Mouse (Mus musculus): ENCODE data around the gene Smc3. TPM values are rescaled to one million over a fixed set of nuclear protein-coding genes. Genes with fewer than 3 reads are reported as not detected.

Gene Smc3
- polyA plus RNA-seq, 1 experiment from 2014 or later, result 95.3 TPM

GRCm38 (mm10) chr19:53644020-53644595, 43.9 kb downstream of the Smc3 start:
- H3K4me1 ChIP-seq (replicated peaks; ENCODE audit: control insufficient read depth, insufficient read depth, low read length), result 0 out of 2 replicates have a peak, but pooled peaks cover 2% of the 10 kb centered on the region
- DNase-seq (ENCODE audit: low spot score), result no peak
- H3K9ac ChIP-seq (ENCODE audit: low read depth, low read length), result no peak overlapping the region
- no peak overlapping the region for H3K4me3 ChIP-seq (ENCODE audit: low read depth, low read length)
- H3K27ac ChIP-seq (ENCODE audit: low read depth, low read length), result no peak overlapping the region
- H3K36me3 ChIP-seq (ENCODE audit: control insufficient read depth, insufficient read depth, low read length), result peaks cover 4% of the 10 kb centered on the region; the same call in 1 of the 2 replicates
- no peaks in the 10 kb centered on the region for H3K27me3 ChIP-seq (ENCODE audit: control insufficient read depth, insufficient read depth, low read length)
- no peak overlapping the region for H3K4me2 ChIP-seq (replicated peaks; ENCODE audit: low read depth, low read length)
- 95% methylated on average over 9 of the region's 9 CpGs for WGBS
- ATAC-seq (ENCODE audit: low FRiP score), result no peak
- no peaks in the 10 kb centered on the region for H3K9me3 ChIP-seq (ENCODE audit: control insufficient read depth, low read length)

- no peak overlapping the region for H3K4me3 ChIP-seq (ENCODE audit: low read depth, low read length)
- H3K36me3 ChIP-seq (ENCODE audit: control insufficient read depth, insufficient read depth, low read length), result no peaks in the 10 kb centered on the region; the same call in 1 of the 2 replicates
Measured at GRCm38 (mm10) chr19:53647301-53647700, 47.1 kb downstream of the Smc3 start.

GRCm38 (mm10) chr19:53648056-53648455, 47.9 kb downstream of the Smc3 start:
- Histone ChIP-seq H3K27ac (ENCODE audit: low read depth, low read length) (no peak overlapping the region), H3K36me3 (ENCODE audit: control insufficient read depth, insufficient read depth, low read length) (no peaks in the 10 kb centered on the region; the same call in 1 of the 2 replicates), H3K9ac (ENCODE audit: low read depth, low read length) (no peak overlapping the region), H3K9me3 (ENCODE audit: control insufficient read depth, low read length) (no peaks in the 10 kb centered on the region), H3K4me1 (replicated peaks; ENCODE audit: control insufficient read depth, insufficient read depth, low read length) (0 out of 2 replicates have a peak, but pooled peaks cover 2% of the 10 kb centered on the region), H3K4me2 (replicated peaks; ENCODE audit: low read depth, low read length) (no peak overlapping the region), H3K27me3 (ENCODE audit: control insufficient read depth, insufficient read depth, low read length) (no peaks in the 10 kb centered on the region), H3K4me3 (ENCODE audit: low read depth, low read length) (no peak overlapping the region)
- DNase-seq (ENCODE audit: low spot score) (no peak), ATAC-seq (ENCODE audit: low FRiP score) (no peak)
- 64% methylated on average over 5 of the region's 5 CpGs for WGBS

More at GRCm38 (mm10) chr19:53647301-53647700, 47.1 kb downstream of the Smc3 start:
- Histone ChIP-seq H3K4me1 (replicated peaks; ENCODE audit: control insufficient read depth, insufficient read depth, low read length) (0 out of 2 replicates have a peak, but pooled peaks cover 2% of the 10 kb centered on the region), H3K9me3 (ENCODE audit: control insufficient read depth, low read length) (no peaks in the 10 kb centered on the region), H3K27me3 (ENCODE audit: control insufficient read depth, insufficient read depth, low read length) (no peaks in the 10 kb centered on the region), H3K9ac (ENCODE audit: low read depth, low read length) (no peak overlapping the region), H3K27ac (ENCODE audit: low read depth, low read length) (no peak overlapping the region), H3K4me2 (replicated peaks; ENCODE audit: low read depth, low read length) (no peak overlapping the region)
- 87% methylated on average over 9 of the region's 9 CpGs for WGBS
- DNase-seq (ENCODE audit: low spot score), result no peak
- no peak for ATAC-seq (ENCODE audit: low FRiP score)

- WGBS, result 45% methylated on average over 10 of the region's 10 CpGs
- Histone ChIP-seq H3K9me3 (ENCODE audit: control insufficient read depth, low read length) (no peaks in the 10 kb centered on the region), H3K4me2 (replicated peaks; ENCODE audit: low read depth, low read length) (no peak overlapping the region), H3K27me3 (ENCODE audit: control insufficient read depth, insufficient read depth, low read length) (no peaks in the 10 kb centered on the region), H3K36me3 (ENCODE audit: control insufficient read depth, insufficient read depth, low read length) (no peaks in the 10 kb centered on the region; the same call in 1 of the 2 replicates), H3K9ac (ENCODE audit: low read depth, low read length) (no peak overlapping the region), H3K4me3 (ENCODE audit: low read depth, low read length) (no peak overlapping the region), H3K27ac (ENCODE audit: low read depth, low read length) (no peak overlapping the region), H3K4me1 (replicated peaks; ENCODE audit: control insufficient read depth, insufficient read depth, low read length) (0 out of 2 replicates have a peak, but pooled peaks cover 2% of the 10 kb centered on the region)
- DNase-seq (ENCODE audit: low spot score) (peak; percentile 90), ATAC-seq (ENCODE audit: low FRiP score) (peak; percentile 64)
Measured at GRCm38 (mm10) chr19:53648802-53649236, 48.6 kb downstream of the Smc3 start.

GRCm38 (mm10) chr19:53649361-53649760, 49.2 kb downstream of the Smc3 start:
- no peak for DNase-seq (ENCODE audit: low spot score)
- no peaks in the 10 kb centered on the region for H3K27me3 ChIP-seq (ENCODE audit: control insufficient read depth, insufficient read depth, low read length)
- 91% methylated on average over 6 of the region's 6 CpGs for WGBS

GRCm38 (mm10) chr19:53649802-53650201, 49.6 kb downstream of the Smc3 start:
- Histone ChIP-seq H3K4me2 (replicated peaks; ENCODE audit: low read depth, low read length) (no peak overlapping the region), H3K4me1 (replicated peaks; ENCODE audit: control insufficient read depth, insufficient read depth, low read length) (0 out of 2 replicates have a peak, but pooled peaks cover 2% of the 10 kb centered on the region), H3K27me3 (ENCODE audit: control insufficient read depth, insufficient read depth, low read length) (no peaks in the 10 kb centered on the region), H3K9ac (ENCODE audit: low read depth, low read length) (no peak overlapping the region), H3K27ac (ENCODE audit: low read depth, low read length) (no peak overlapping the region), H3K4me3 (ENCODE audit: low read depth, low read length) (no peak overlapping the region), H3K36me3 (ENCODE audit: control insufficient read depth, insufficient read depth, low read length) (no peaks in the 10 kb centered on the region; the same call in 1 of the 2 replicates), H3K9me3 (ENCODE audit: control insufficient read depth, low read length) (no peaks in the 10 kb centered on the region)
- 70% methylated on average over 5 of the region's 5 CpGs for WGBS
- ATAC-seq (ENCODE audit: low FRiP score), result no peak
- no peak for DNase-seq (ENCODE audit: low spot score)

More at GRCm38 (mm10) chr19:53649361-53649760, 49.2 kb downstream of the Smc3 start:
- ATAC-seq (ENCODE audit: low FRiP score), result no peak
- Histone ChIP-seq H3K4me2 (replicated peaks; ENCODE audit: low read depth, low read length) (no peak overlapping the region), H3K4me3 (ENCODE audit: low read depth, low read length) (no peak overlapping the region), H3K4me1 (replicated peaks; ENCODE audit: control insufficient read depth, insufficient read depth, low read length) (0 out of 2 replicates have a peak, but pooled peaks cover 2% of the 10 kb centered on the region), H3K9me3 (ENCODE audit: control insufficient read depth, low read length) (no peaks in the 10 kb centered on the region), H3K27ac (ENCODE audit: low read depth, low read length) (no peak overlapping the region), H3K36me3 (ENCODE audit: control insufficient read depth, insufficient read depth, low read length) (no peaks in the 10 kb centered on the region; the same call in 1 of the 2 replicates), H3K9ac (ENCODE audit: low read depth, low read length) (no peak overlapping the region)

- H3K36me3 ChIP-seq (ENCODE audit: control insufficient read depth, insufficient read depth, low read length), result no peaks in the 10 kb centered on the region
- H3K4me3 ChIP-seq (ENCODE audit: low read depth, low read length), result no peak overlapping the region
- ATAC-seq (ENCODE audit: low FRiP score) (no peak), DNase-seq (ENCODE audit: low spot score) (no peak)
- no peak overlapping the region for H3K9ac ChIP-seq (ENCODE audit: low read depth, low read length)
- no peak overlapping the region for H3K27ac ChIP-seq (ENCODE audit: low read depth, low read length)
- no peak overlapping the region for H3K4me2 ChIP-seq (replicated peaks; ENCODE audit: low read depth, low read length)
- no peaks in the 10 kb centered on the region for H3K27me3 ChIP-seq (ENCODE audit: control insufficient read depth, insufficient read depth, low read length)
- 0 out of 2 replicates have a peak, but pooled peaks cover 2% of the 10 kb centered on the region for H3K4me1 ChIP-seq (replicated peaks; ENCODE audit: control insufficient read depth, insufficient read depth, low read length)
- WGBS, result 89% methylated on average over 7 of the region's 7 CpGs
- no peaks in the 10 kb centered on the region for H3K9me3 ChIP-seq (ENCODE audit: control insufficient read depth, low read length)
Measured at GRCm38 (mm10) chr19:53650921-53651320, 50.7 kb downstream of the Smc3 start.

GRCm38 (mm10) chr19:53652267-53652666, 52.1 kb downstream of the Smc3 start:
- no peaks in the 10 kb centered on the region for H3K36me3 ChIP-seq (ENCODE audit: control insufficient read depth, insufficient read depth, low read length)
- no peak overlapping the region for H3K4me3 ChIP-seq (ENCODE audit: low read depth, low read length)
- no peaks in the 10 kb centered on the region for H3K27me3 ChIP-seq (ENCODE audit: control insufficient read depth, insufficient read depth, low read length)
- H3K4me2 ChIP-seq (replicated peaks; ENCODE audit: low read depth, low read length), result no peak overlapping the region
- H3K9me3 ChIP-seq (ENCODE audit: control insufficient read depth, low read length), result no peaks in the 10 kb centered on the region
- peak; percentile 13 for ATAC-seq (ENCODE audit: low FRiP score)
- no peak overlapping the region for H3K27ac ChIP-seq (ENCODE audit: low read depth, low read length)
- H3K4me1 ChIP-seq (replicated peaks; ENCODE audit: control insufficient read depth, insufficient read depth, low read length), result 0 out of 2 replicates have a peak, but pooled peaks cover 2% of the 10 kb centered on the region
- DNase-seq (ENCODE audit: low spot score), result no peak
- 60% methylated on average over 9 of the region's 9 CpGs for WGBS
- H3K9ac ChIP-seq (ENCODE audit: low read depth, low read length), result no peak overlapping the region
